Mouse (Mus musculus): ENCODE results near the gene Snapc2. TPM values are rescaled to one million over a fixed set of nuclear protein-coding genes. Genes with fewer than 3 reads are reported as not detected.
"Not testable (repeated sequence)": the region's sequence is repeated elsewhere in the genome, so short reads cannot be mapped to it uniquely, and the experiment has no call there.

Gene Snapc2
- total RNA-seq, 2 experiments from 2014 or later, result 8.6 to 19.3 TPM

GRCm38 (mm10) chr8:4237814-4238433 is 15.0 kb upstream of the Snapc2 start:
- ATAC-seq (ENCODE audit: poor library complexity, severe bottlenecking), result no peak

DNA sequence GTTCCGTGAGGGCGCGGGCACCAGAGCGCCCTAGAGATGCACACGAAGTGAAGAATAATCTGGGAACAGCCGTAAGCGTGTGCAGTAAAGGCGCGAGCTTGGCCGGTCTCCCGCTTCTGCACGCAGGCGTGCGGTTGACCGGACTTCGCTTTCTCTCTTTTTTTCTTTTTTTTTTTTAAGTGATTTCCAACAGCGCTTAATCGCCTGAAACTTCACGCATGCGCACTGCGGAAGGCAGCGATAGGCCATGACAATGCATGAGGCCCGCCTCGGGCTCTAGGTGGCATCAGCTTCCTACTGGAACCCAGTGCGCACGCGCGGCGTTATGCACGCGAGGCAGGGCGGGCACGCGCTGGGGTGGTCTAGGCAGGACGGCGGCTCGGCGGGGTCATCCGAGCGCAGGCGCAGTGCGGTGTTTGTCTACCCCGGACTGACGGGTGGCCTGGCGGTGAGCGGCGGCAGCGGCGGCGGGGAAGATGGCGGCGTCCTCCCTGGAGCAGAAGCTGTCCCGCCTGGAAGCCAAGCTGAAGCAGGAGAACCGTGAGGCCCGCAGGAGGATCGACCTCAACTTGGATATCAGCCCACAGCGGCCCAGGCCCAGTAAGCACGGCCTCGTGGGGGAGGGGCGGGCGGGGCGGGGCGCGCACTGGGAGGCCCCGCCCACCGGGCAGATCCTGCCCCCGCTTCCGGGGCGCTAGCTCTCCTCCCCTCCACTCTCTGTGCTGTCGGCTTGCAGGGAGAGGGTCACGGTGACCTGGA is 14.3 kb upstream of the Snapc2 start, which contains the start of the genes Map2k7 and Gm49320:
TSS of gene Map2k7 (plus strand) at position 307 of the 759 bp plus-strand sequence.
TSS of gene Gm49320 (plus strand) at position 432 of the 759 bp plus-strand sequence.
- ATAC-seq (ENCODE audit: poor library complexity, severe bottlenecking), result peak; percentile 89

DNA sequence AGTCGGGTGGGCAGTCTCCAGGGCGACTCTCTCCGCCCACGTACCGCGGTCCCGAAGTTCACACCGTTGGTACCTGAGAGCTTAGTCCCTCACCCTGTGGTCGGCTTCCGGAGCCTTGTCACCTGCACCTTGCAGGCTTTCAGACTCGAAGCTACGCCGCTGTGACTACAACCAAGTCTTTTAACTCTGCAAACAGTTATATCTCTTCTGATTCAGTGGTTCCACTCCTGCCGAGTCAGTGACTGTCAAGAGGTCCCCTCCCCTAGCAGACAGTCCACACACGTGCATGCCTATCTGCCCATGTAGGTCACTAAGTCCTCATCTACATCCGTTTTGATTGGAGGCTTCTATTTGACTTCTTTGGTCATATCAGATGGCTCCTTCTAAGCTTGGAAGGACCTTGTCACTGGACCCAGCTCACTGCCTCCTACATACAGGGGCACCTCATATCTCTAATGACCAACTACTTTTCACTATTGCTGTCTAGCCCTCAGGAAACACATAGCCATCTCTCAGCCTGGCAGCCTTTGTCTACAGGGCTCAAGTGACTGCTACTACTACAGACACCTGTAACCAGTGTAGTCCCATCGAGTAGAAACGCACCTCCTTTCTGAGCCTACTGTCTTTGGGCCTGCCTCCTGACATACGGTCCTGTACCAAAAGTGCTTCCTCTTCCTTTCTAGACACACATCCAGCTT is 13.5 kb upstream of the Snapc2 start:
- ATAC-seq (ENCODE audit: poor library complexity, severe bottlenecking), result peak; percentile 26

GRCm38 (mm10) chr8:4245061-4245460 is 7.8 kb upstream of the Snapc2 start:
- ATAC-seq (ENCODE audit: poor library complexity, severe bottlenecking), result no peak

DNA sequence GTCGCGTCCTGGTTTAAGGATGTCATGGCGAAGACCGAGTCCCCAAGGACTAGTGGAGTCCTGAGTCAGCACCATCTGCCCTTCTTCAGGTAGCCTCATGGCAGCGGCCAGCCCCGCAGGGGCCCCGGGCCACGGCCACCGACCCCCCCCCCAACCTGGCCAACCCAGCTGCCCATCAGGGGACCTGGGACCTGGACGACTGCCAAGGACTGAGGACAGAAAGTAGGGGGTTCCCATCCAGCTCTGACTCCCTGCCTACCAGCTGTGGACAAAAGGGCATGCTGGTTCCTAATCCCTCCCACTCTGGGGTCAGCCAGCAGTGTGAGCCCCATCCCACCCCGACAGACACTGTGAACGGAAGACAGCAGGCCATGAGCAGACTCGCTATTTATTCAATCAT is 7.1 kb upstream of the Snapc2 start:
- no peak for ATAC-seq (ENCODE audit: poor library complexity, severe bottlenecking)

DNA sequence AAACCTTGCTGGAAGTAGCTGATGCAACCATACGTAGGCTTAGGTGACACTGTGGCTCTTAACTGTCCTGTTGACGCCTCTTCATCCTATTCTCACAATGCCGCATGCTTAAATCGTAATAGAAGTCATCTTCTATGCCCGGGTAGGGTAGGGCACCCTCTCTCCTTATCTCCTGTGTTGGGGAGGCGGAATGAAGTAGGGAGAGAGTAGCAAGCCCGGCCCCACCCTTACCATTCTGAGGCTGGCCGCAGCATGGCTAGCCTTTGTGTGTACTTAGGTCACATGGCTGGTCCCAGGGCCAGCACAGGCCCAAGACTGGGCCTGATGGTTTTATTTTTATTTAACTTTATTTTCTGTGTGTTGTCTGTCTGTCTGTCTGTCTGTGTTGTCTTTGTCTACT is 5.6 kb upstream of the Snapc2 start:
- no peak for ATAC-seq (ENCODE audit: poor library complexity, severe bottlenecking)

GRCm38 (mm10) chr8:4247951-4248540 is 4.8 kb upstream of the Snapc2 start, which contains the start of gene Tgfbr3l:
Gene Tgfbr3l, plus strand, starts transcription at chr8:4248214.
- ATAC-seq (ENCODE audit: poor library complexity, severe bottlenecking), result no peak

DNA sequence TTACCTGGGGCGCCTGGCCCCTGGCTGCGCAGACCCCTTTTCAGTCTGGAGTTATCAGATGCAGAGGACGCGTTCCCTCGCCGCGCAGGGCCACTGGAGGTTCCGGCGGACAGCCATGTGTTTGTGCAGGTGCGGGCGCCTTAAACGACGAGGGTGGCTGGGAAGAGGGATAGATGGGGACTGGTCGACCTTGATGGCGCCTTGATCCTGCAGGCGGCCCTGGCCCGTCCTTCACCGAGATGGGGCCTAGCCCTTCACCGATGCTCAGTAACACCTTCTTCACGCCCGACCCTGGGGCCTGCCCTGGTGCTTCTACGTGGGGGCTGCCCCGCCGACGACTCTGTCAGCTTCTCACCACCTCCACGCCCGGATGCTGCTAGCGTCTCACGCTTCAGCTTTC is 3.7 kb upstream of the Snapc2 start:
- no peak for ATAC-seq (ENCODE audit: poor library complexity, severe bottlenecking)

DNA sequence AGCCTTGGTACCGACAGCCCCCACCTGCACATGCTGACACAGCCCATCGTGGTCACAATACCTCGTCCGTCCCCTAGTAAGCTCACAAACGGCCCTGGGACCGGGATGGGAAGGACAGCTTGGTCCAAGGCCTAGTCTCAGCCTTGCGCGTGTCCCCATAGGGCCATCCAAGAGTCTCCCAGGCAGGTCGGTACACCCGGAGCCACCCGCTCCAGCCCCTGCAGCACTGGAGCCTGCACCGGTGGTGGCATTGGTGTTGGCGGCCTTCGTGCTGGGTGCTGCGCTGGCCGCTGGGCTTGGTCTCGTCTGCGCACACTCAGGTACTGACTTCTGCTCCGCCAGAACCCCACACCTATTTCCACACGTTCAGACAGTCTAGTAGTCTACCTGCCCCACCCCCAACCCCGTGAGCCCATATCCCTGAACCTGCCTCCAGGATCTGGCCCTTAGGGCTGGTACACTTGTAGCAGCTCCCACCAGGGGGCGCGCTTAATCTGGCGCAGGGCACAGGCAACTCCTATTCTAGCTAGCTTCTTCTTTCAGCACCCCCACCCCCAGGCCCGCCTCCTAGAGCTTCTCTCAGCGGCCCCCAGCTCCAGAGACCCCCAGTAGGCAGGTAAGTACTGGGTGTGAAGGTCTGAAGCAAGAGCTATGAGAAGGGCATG is 2.4 kb upstream of the Snapc2 start:
- ATAC-seq (ENCODE audit: poor library complexity, severe bottlenecking), result peak; percentile 73

GRCm38 (mm10) chr8:4252116-4252760 is 642 bp upstream of the Snapc2 start:
- ATAC-seq (ENCODE audit: poor library complexity, severe bottlenecking), result no peak

- no peak for ATAC-seq (ENCODE audit: poor library complexity, severe bottlenecking)
Measured at GRCm38 (mm10) chr8:4254001-4254400, 1.1 kb downstream of the Snapc2 start.

DNA sequence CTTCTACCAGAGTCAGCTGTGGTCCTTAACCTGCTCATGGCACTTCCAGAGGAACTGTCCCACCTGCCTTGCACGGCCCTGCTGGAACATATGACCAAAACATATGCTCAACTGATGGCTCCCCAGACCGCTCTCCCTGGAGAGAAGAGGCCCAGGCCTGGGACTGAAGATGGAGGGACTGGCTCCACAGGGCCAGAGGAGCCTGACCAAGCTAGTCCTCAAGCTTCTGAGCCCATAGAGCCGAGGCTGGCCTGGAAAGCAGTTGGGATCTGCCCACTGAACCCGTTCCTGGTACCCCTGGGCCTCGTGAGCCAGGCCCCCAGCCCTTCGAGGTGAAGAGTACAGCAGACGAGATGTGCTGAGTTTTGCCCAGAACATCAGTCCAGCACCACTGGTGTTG is 2.6 kb downstream of the Snapc2 start:
- ATAC-seq (ENCODE audit: poor library complexity, severe bottlenecking), result not testable (repeated sequence)

DNA sequence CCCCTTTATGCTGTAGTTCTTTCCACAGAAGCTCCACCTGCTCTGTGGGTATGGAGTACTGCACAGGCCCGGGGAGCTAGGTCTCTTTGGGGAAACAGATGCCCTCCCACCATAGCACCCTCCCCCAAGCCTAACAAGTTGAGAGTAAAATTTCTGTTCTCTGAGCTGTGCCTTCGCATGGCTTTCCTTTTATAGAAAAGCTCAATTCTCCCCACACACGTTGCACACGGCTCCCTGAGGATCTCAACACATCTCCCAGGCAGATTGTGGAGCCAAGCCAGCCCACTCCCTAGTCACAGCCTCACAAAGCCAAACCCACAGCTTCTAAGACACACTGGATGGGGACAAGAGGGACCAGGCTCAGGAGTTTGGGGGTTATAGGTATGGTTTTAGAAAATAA is 4.0 kb downstream of the Snapc2 start:
- ATAC-seq (ENCODE audit: poor library complexity, severe bottlenecking), result no peak

DNA sequence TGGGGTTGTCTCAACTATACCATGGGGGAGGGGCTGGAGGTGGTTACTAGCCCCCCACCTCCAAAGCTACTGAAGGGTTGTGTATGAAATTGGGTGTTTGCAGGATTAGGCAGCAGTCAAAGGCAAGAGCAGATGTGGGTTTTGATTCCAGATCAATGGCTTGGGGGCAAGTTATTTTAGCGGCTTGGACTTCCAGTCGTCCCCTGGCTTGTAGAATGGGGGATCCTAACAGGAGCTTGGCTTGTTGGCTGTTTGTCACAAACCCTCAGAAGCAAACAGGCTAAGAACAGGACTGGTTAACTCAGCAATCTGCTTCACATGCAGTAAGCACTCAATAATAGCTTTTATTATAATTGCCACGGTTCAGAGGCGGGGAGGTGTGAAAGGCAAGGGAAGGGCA is 4.5 kb downstream of the Snapc2 start:
- no peak for ATAC-seq (ENCODE audit: poor library complexity, severe bottlenecking)

DNA sequence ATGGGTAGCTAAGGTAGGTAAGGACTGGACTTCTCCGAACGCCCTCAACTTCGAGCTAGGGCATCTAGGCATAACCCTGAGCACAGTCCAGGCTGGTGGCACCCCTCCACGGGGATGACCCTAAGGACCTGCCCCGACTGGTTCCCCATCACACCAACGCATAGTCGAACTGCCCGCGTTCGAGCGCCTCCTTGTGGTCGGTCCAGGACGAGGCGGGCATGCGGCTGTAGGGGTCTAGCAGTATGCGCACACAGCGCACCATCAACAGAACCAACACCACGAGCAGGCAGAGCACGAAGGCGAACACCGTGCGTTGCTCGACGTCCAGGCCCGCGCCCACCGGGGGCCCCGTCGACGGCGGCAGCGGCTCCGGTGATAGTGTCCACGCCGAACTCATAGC is 5.4 kb downstream of the Snapc2 start:
- ATAC-seq (ENCODE audit: poor library complexity, severe bottlenecking), result peak; percentile 75

- ATAC-seq (ENCODE audit: poor library complexity, severe bottlenecking), result peak; percentile 13; the same call in 1 of the 2 replicates
Measured at GRCm38 (mm10) chr8:4258678-4259077, 5.8 kb downstream of the Snapc2 start.

DNA sequence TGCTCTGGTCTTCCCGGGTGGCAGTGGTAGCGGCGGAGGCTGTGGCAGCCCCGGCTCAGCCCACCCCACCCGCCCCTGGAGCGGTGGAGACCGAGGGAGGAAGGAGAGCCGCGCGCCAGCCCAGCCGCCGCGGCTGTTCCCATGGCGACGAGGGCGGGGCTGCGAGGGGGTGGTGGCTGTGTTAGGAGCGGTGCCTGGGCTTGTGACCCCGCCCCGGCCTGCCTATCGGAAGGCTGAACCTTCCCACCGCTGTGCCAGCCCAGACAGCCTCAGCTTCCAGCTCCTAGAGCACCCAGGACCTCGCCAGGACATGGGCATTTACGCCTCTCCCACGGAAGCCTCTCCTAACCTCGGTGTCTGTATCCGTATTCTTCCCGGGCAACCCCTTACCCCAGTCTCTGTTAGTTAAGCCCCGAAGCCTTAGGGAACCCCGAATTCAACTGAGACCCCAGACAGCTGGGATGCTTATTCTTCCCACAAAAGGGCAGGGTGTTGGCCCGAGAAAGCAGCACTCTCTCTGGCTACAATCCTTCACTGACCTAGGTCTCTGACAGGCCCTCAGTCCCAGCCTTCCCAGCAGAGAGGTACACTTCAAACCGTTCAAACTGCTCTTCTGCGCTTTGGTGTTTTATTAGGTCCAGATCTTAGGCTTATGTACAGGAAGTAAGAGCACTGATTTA is 6.4 kb downstream of the Snapc2 start, which contains the start of gene Ctxn1:
TSS of gene Ctxn1 (minus strand) at position 150 of the 680 bp plus-strand sequence.
- ATAC-seq (ENCODE audit: poor library complexity, severe bottlenecking), result peak; percentile 94

DNA sequence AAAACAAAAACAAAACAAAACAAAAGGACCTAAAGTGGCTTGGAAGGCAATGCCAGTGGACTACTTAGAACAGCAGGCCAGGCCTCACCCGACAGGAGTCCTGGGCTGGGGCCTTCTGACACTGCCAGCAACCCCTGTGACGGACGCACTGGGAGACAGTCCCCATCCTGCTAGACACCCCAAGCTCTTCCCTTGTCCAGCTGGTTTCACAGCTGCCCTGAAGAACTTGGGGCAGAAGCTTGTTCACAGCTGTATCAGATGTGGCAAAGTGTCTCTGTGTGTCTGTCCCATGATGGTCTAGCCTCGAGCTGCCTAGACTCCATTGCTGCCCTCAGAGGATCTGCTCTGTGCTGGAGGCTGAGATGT is 6.9 kb downstream of the Snapc2 start:
- no peak for ATAC-seq (ENCODE audit: poor library complexity, severe bottlenecking)

DNA sequence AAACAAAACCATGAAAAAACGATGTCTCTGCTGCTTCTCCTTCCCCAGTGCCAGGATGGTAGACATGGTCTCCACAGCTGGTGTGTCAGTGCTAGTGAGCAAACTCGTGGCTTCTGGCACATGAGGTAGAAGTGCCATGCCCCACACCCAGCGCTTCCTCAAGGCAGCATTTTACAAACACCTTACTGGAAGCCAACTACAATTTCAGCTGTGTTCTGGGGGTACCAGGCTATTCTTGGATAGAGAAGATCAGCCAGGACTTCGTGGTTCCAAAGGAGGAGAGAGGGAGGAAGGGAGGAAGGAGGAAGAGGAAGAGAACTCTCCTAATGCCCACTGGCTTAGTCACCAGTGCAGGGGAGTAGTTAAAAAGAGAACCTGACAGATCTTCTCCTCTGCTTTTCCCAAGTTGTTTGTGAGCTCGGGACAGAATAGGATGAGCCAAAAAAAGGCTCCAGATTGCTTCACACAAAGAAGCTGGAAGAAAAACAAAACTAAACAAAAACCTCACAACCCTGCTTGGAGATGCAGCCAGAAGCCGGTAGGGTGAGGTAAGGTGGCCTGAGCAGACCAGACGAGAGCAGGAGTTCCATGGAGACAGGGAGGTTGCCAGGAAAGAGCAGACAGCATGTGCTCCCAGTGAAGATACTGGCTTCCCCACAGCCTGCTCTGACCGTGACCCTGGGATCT is 10.4 kb downstream of the Snapc2 start:
- ATAC-seq (ENCODE audit: poor library complexity, severe bottlenecking), result no peak

Measured in megakaryocyte, adult 5-6 weeks (primary cell).